Mouse (Mus musculus): ENCODE data around the gene Igfn1.

- no peak for TF ChIP-seq POLR2A (IDR thresholded peaks at IDR 0.05; ENCODE audit: insufficient read depth, low read length)
- no peak for TF ChIP-seq CTCF (IDR thresholded peaks at IDR 0.05; ENCODE audit: low read depth, low read length)
- no peak for TF ChIP-seq EP300 (IDR thresholded peaks at IDR 0.05; ENCODE audit: insufficient read depth, low read depth, low read length)
Observed at GRCm38 (mm10) chr1:136051013-136051315, 44.8 kb upstream of the Igfn1 start.

All from ES-Bruce4 (cell line).